Comparison of ENCODE assay signal across 9 mouse cellular contexts in the genomic region with DNA sequence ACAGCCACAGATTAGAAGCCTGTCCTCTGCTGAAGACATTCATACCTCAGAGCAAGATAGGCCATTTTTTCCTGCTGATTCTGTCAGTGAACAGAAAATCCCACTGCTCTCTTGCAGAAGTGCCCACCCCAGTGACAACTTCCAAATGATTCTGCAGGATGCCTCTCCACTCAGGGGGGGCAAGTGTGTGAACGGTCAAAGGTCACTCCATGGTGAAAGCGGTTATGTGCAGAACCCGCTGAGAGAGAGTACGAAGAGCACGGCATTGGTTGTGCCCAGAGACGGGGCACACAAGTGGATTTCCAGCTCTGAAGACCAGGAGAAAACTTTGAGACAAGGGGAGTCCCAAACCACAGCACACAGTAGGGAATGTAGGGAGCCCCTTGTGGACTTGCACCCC.
DNase-seq lines count a peak whose midpoint lies in the region; ATAC-seq lines count a peak whose summit lies in the region.
"Had no signal": no experiment of that assay in that cellular context is flagged by ENCODE, and none has a peak within 500 bp of the region (broad histone marks: within the 10 kb centered on the region; RNA-seq: fewer than 3 reads in every experiment).

No protein-coding gene starts in this region.

- peaks cover 49% of the 10 kb centered on the region for H3K4me1 ChIP-seq in hindbrain, embryonic 10.5 days (replicated peaks)
- H3K4me1 ChIP-seq in hindbrain, embryonic 16.5 days (ENCODE audit: control insufficient read depth, insufficient read depth, low read depth, low read length) = peaks cover 16% of the 10 kb centered on the region
- peaks cover 31% of the 10 kb centered on the region for H3K4me1 ChIP-seq in forebrain, embryonic 15.5 days
- H3K4me1 ChIP-seq in midbrain, embryonic 14.5 days (ENCODE audit: control insufficient read depth, insufficient read depth, low read length) = peaks cover 24% of the 10 kb centered on the region

- H3K4me2 ChIP-seq in hindbrain, embryonic 16.5 days (ENCODE audit: low read length) = no peak overlapping the region
- H3K4me2 ChIP-seq in forebrain, embryonic 15.5 days (replicated peaks) = 0 out of 2 replicates have a peak overlapping the region, but pooled peaks have one; percentile 65
- H3K4me2 ChIP-seq in midbrain, embryonic 14.5 days (ENCODE audit: low read length) = peak overlapping the region; percentile 74

- peaks cover 15% of the 10 kb centered on the region for H3K36me3 ChIP-seq in hindbrain, embryonic 10.5 days
- H3K36me3 ChIP-seq in hindbrain, embryonic 16.5 days (ENCODE audit: control insufficient read depth, insufficient read depth, low read length) = peaks cover 4% of the 10 kb centered on the region
- peaks cover 8% of the 10 kb centered on the region; the same call in 1 of the 2 replicates for H3K36me3 ChIP-seq in forebrain, embryonic 15.5 days
- 0 out of 2 replicates have a peak, but pooled peaks cover 6% of the 10 kb centered on the region for H3K36me3 ChIP-seq in midbrain, embryonic 14.5 days (ENCODE audit: control insufficient read depth, insufficient read depth, low read length)

- 38% methylated on average over 6 of the region's 6 CpGs for WGBS in hindbrain, embryonic 10.5 days
- 58% methylated on average over 6 of the region's 6 CpGs for WGBS in hindbrain, embryonic 16.5 days
- WGBS in forebrain, embryonic 15.5 days = 68% methylated on average over 6 of the region's 6 CpGs
- 30% methylated on average over 6 of the region's 6 CpGs for WGBS in midbrain, embryonic 14.5 days

- no peaks in the 10 kb centered on the region for H3K9me3 ChIP-seq in hindbrain, embryonic 10.5 days
- no peaks in the 10 kb centered on the region for H3K9me3 ChIP-seq in hindbrain, embryonic 16.5 days (ENCODE audit: control insufficient read depth, low read length)
- no peaks in the 10 kb centered on the region for H3K9me3 ChIP-seq in forebrain, embryonic 15.5 days
- no peaks in the 10 kb centered on the region for H3K9me3 ChIP-seq in midbrain, embryonic 14.5 days (ENCODE audit: control insufficient read depth, low read length)
- H3K9me3 ChIP-seq: embryonic facial prominence, embryonic 15.5 days had no signal

- no peak overlapping the region for H3K9ac ChIP-seq in hindbrain, embryonic 16.5 days (ENCODE audit: low read depth, low read length)
- no peak overlapping the region for H3K9ac ChIP-seq in forebrain, embryonic 15.5 days (replicated peaks)
- H3K9ac ChIP-seq in midbrain, embryonic 14.5 days (replicated peaks; ENCODE audit: low read length) = 0 out of 2 replicates have a peak overlapping the region, but pooled peaks have one; percentile 7
- H3K9ac ChIP-seq: embryonic facial prominence, embryonic 15.5 days had no signal

- intact Hi-C loops in left cerebral cortex, postnatal 36 days (cut with DNase I) = no loop called here

- peak; percentile 10 for DNase-seq in hindbrain, embryonic 10.5 days (ENCODE audit: low spot score)
- DNase-seq in kidney, adult 9 months = peak; percentile 51
- DNase-seq in midbrain, embryonic 14.5 days = no peak
- no peak for DNase-seq in cerebellum, adult 11-12 months
- DNase-seq in left cerebral cortex, postnatal 36 days (ENCODE audit: low spot score in 2 of 2) = no peak
- DNase-seq: gastrocnemius, postnatal 36 days had no signal

- peak overlapping the region; percentile 51 for H3K4me3 ChIP-seq in hindbrain, embryonic 10.5 days
- no peak overlapping the region for H3K4me3 ChIP-seq in hindbrain, embryonic 16.5 days (ENCODE audit: low read length)
- no peak overlapping the region for H3K4me3 ChIP-seq in forebrain, embryonic 15.5 days
- H3K4me3 ChIP-seq in midbrain, embryonic 14.5 days (replicated peaks; ENCODE audit: low read depth, low read length) = peak overlapping the region; percentile 0; the same call in 1 of the 2 replicates

- no peak for ATAC-seq in hindbrain, embryonic 16.5 days
- no peak for ATAC-seq in forebrain, embryonic 15.5 days (replicated peaks)
- ATAC-seq in midbrain, embryonic 14.5 days (ENCODE audit: low FRiP score, low TSS enrichment) = no peak

- H3K27ac ChIP-seq in hindbrain, embryonic 10.5 days = peak overlapping the region; percentile 45
- no peak overlapping the region for H3K27ac ChIP-seq in hindbrain, embryonic 16.5 days (ENCODE audit: low read depth, low read length)
- H3K27ac ChIP-seq in forebrain, embryonic 15.5 days (replicated peaks) = no peak overlapping the region
- H3K27ac ChIP-seq in midbrain, embryonic 14.5 days (replicated peaks; ENCODE audit: low read depth, low read length) = no peak overlapping the region
- H3K27ac ChIP-seq: embryonic facial prominence, embryonic 15.5 days had no signal

- peaks cover 3% of the 10 kb centered on the region; the same call in 1 of the 2 replicates for H3K27me3 ChIP-seq in hindbrain, embryonic 10.5 days (ENCODE audit: insufficient read depth, poor library complexity, severe bottlenecking)
- no peaks in the 10 kb centered on the region for H3K27me3 ChIP-seq in hindbrain, embryonic 16.5 days (replicated peaks; ENCODE audit: control insufficient read depth, insufficient read depth, low read length)
- H3K27me3 ChIP-seq in forebrain, embryonic 15.5 days = no peaks in the 10 kb centered on the region
- H3K27me3 ChIP-seq in midbrain, embryonic 14.5 days (ENCODE audit: control insufficient read depth, insufficient read depth, low read length) = peaks cover 3% of the 10 kb centered on the region; the same call in 1 of the 2 replicates
- H3K27me3 ChIP-seq: embryonic facial prominence, embryonic 15.5 days had no signal

Comparison
In these comparisons a context has a peak if more than half of its experiments do, and no peak if none do; other contexts are left out.
1. H3K4me3 ChIP-seq: peak in hindbrain, embryonic 10.5 days (single experiment) and midbrain, embryonic 14.5 days (single experiment); none in hindbrain, embryonic 16.5 days (single experiment) and forebrain, embryonic 15.5 days (single experiment).
2. DNase-seq: peak in hindbrain, embryonic 10.5 days (single experiment) and kidney, adult 9 months (single experiment); none in midbrain, embryonic 14.5 days (single experiment), cerebellum, adult 11-12 months (single experiment) and left cerebral cortex, postnatal 36 days (0 of 2).